Mouse (Mus musculus): ENCODE data around the gene Klk1b4.
"Not testable (repeated sequence)": the region's sequence is repeated elsewhere in the genome, so short reads cannot be mapped to it uniquely, and the experiment has no call there.

DNA sequence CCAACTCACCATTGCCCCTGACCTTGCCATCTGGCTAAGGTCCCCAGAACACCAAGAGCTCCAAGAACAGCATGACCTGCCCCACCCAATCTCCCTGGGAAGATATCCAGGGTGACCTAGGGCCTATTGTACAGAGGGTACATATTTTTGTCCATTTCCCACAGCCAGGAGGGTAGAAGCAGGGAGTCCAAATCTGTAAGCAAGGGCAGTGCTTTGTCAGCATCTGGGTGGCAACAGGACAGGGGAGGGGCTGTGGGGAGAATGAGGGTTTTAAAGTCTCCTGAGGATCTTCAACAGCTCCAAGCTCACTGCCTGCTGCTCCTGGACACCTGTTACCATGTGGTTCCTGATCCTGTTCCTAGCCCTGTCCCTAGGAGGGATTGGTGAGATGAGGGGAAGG lies 19.3 kb upstream of the Klk1b4 start, which contains the start of gene Klk1b24:
- TF ChIP-seq CTCF, EP300 (IDR thresholded peaks at IDR 0.05; ENCODE audit: low read depth): not testable (repeated sequence)
